Mouse (Mus musculus) left cerebral cortex, postnatal 4 days (tissue): ENCODE measurements around the gene Gm37419. TPM values are rescaled to one million over a fixed set of nuclear protein-coding genes. Genes with fewer than 3 reads are reported as not detected.

ENCODE experiments used
- total RNA-seq, 2 experiments: library from RNA; stranded (reverse); gene quantifications; 2 replicates each; pipeline ENCODE4 v1.2.3; 2021

The Gm37419 gene
- total RNA-seq, 2 experiments from 2014 or later: not detected

Other genes with a start within 250 kb of the Gm37419 start
- gene Sst, start 97.5 kb upstream of the Gm37419 start, total RNA-seq: 100 to 1,000 TPM; 251 to 315 TPM
- gene Rtp2, start 56.1 kb upstream of the Gm37419 start, total RNA-seq: under 1 TPM in 1 of 2 experiments, not detected in 1; 0.36 TPM
- gene Bcl6, start 370 bp downstream of the Gm37419 start, total RNA-seq: 10 to 100 TPM; 21.0 to 22.4 TPM